Mouse (Mus musculus) adrenal gland, postnatal 0 days (tissue): ENCODE data around the gene Aqp5. TPM values are rescaled to one million over a fixed set of nuclear protein-coding genes. Genes with fewer than 3 reads are reported as not detected.

Experiments
- polyA plus RNA-seq: library from polyadenylated mRNA; unstranded; fragments of >200 nt; fragmentation: Nextera tagmentation; extraction: Ambion mirVana; gene quantifications from 2 replicates; pipeline ENCODE4 v1.2.1, GENCODE M21; 2015

Gene Aqp5
- 0.41 and 1.4 TPM in 2 replicates for polyA plus RNA-seq

DNA sequence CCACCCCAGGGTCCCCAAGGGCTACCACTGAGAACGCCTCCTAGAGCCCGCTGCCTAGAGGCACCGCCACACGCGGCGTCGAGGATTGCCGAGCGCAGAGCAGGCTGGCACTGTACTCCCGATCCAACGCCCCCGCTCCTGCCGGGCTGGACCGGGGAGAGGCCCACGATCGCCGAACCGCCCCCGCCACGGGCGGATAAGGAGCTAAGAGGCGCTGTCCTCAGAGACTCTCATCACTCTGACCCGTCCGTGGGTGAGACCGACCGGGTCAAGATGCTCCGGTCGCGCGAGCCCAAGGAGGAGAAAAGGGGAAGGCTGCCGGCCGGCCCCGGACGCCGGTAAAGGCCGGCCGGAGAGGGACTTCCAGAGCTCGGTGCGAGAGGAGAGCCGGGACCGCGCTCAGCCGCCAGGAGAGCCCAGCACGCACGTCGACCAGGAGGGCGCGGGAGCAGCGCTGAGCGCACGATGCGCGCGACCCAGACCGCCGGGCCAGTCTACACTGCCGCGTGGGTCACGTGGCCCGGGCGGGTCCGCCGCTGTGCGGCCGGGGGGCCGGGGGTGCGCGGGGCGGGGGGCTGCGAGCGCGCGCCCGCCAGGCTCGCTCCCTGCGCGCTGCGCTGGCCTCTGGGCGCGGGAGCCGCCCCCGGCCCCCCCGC, at the start of gene Aqp5:
Aqp5 (plus strand) TSS at position 354 of the 656 bp plus-strand sequence.

GRCm38 (mm10) chr15:99578802-99579485, 11.6 kb upstream of the Aqp5 start, which contains the start of gene Aqp2:
Gene Aqp2 (plus strand): TSS chr15:99579055.

DNA sequence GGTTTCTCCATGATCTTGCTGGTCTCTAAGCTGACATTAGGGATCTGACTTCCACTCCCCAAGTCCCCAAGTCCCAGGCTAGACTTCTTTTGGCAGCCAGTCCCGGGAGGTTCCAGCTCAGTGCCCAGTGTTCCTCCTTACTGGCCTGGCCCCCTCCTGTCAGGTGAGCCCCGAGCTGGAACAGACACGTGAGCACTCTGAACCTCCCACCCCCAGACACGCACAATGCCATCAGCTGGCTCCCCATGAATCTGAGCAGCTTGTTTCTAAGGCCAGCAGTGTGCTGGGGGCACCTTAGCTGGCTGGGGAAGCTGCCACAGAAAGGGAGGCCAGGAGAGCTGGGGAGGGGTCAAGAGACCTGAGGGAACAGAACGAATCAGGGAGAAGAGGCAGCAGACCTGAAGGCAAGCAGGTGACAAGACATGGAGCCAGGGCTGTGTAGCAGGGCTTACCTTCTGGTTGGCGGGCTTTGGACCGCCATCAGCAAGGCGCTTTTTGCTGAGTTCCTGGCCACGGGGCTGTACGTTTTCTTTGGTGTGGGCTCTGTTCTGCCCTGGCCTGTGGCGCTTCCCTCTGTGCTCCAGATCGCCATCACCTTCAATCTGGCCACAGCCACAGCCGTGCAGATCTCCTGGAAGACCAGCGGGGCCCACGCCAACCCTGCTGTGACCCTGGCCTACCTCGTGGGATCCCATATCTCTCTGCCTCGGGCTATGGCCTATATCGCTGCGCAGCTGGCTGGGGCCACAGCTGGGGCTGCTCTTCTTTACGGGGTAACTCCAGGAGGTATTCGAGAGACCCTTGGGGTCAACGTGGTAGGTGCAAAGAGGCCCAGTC, 10.6 kb downstream of the Aqp5 start, which contains the start of gene Aqp6:
Aqp6 (plus strand) TSS at position 415 of the 837 bp plus-strand sequence.

Other genes with a start within 250 kb of the Aqp5 start
- gene Fmnl3, start 220.3 kb upstream of the Aqp5 start, polyA plus RNA-seq, result 13.8 and 15.7 TPM in 2 replicates
- 285 and 508 TPM in 2 replicates for gene Tmbim6, start 197.9 kb upstream of the Aqp5 start, polyA plus RNA-seq
- gene Nckap5l, start 133.0 kb upstream of the Aqp5 start, polyA plus RNA-seq, result 7.1 and 9.6 TPM in 2 replicates
- 6.8 and 9.1 TPM in 2 replicates for gene Bcdin3d, start 116.1 kb upstream of the Aqp5 start, polyA plus RNA-seq
- 12.9 and 18.4 TPM in 2 replicates for gene Faim2, start 62.6 kb upstream of the Aqp5 start, polyA plus RNA-seq
- 1.4 and 4.6 TPM in 2 replicates for gene Aqp2, start 11.7 kb upstream of the Aqp5 start, polyA plus RNA-seq
- not detected in 2 replicates for gene Aqp6, start 10.6 kb downstream of the Aqp5 start, polyA plus RNA-seq
- 26.2 and 30.6 TPM in 2 replicates for gene Racgap1, start 60.9 kb downstream of the Aqp5 start, polyA plus RNA-seq
- 1.4 and 2.3 TPM in 2 replicates for gene Asic1, start 79.6 kb downstream of the Aqp5 start, polyA plus RNA-seq
- 24.2 and 30.4 TPM in 2 replicates for gene Smarcd1, start 111.3 kb downstream of the Aqp5 start, polyA plus RNA-seq
- gene Gm17349, start 114.7 kb downstream of the Aqp5 start, polyA plus RNA-seq, result not detected in 2 replicates
- gene Gpd1, start 126.7 kb downstream of the Aqp5 start, polyA plus RNA-seq, result 8.4 and 17.2 TPM in 2 replicates
- gene Cox14, start 134.8 kb downstream of the Aqp5 start, polyA plus RNA-seq, result 591 and 623 TPM in 2 replicates
- gene Cers5, start 182.1 kb downstream of the Aqp5 start, polyA plus RNA-seq, result 66.3 and 78.1 TPM in 2 replicates